Mouse (Mus musculus): ENCODE measurements around the gene Tnfrsf12a.
A peak's percentile ranks its signal among the peaks of the same experiment; 100 is the strongest.

The Tnfrsf12a gene

GRCm38 (mm10) chr17:23681086-23681485 lies 3.8 kb upstream of the Tnfrsf12a start:
- no peak for DNase-seq (ENCODE audit: extremely low spot score, low spot score)

- DNase-seq (ENCODE audit: extremely low spot score, low spot score) = no peak
Measured at GRCm38 (mm10) chr17:23680336-23680735, 3.1 kb upstream of the Tnfrsf12a start.

DNA sequence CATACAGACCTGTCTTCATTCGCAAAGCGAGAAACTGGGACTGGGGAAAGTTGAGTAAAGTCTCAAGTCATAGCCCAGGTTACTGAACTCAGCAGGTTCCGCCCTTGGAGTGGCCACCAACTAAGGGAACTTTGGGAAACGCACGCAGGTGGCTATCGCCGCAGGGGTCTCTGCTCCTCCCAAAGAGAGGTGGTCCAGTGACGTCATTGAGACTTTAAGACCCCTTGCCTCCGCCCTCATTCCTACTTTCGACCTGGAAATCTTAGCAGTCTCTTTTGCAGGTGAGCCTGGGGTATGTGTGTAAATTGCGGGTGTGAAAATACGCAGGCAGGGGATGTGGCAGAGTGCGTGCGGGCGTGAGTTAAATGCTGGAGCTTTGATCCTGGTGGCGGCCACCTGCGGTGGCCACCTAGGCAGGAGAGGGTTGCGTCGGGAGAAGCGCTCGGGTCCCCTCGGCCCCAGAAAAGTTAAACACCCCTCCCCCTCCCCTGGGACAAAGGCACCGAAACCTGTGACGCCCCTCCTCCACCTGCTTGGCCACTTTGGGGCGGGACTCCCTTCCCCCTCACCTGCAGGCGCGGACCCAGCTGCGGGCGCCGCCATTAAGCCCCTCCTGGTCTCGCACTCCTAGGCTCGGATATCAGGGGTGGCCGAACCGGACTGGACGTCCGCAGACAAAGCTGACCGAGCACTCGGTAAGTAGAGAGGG lies 2.0 kb upstream of the Tnfrsf12a start, which contains the start of gene Cldn6:
Gene Cldn6, plus strand, starts transcription at position 123 of the 709 bp plus-strand sequence.
- no peak for DNase-seq (ENCODE audit: extremely low spot score, low spot score)

- DNase-seq (ENCODE audit: extremely low spot score, low spot score) = no peak
Measured at GRCm38 (mm10) chr17:23676473-23677031, 716 bp downstream of the Tnfrsf12a start.

DNA sequence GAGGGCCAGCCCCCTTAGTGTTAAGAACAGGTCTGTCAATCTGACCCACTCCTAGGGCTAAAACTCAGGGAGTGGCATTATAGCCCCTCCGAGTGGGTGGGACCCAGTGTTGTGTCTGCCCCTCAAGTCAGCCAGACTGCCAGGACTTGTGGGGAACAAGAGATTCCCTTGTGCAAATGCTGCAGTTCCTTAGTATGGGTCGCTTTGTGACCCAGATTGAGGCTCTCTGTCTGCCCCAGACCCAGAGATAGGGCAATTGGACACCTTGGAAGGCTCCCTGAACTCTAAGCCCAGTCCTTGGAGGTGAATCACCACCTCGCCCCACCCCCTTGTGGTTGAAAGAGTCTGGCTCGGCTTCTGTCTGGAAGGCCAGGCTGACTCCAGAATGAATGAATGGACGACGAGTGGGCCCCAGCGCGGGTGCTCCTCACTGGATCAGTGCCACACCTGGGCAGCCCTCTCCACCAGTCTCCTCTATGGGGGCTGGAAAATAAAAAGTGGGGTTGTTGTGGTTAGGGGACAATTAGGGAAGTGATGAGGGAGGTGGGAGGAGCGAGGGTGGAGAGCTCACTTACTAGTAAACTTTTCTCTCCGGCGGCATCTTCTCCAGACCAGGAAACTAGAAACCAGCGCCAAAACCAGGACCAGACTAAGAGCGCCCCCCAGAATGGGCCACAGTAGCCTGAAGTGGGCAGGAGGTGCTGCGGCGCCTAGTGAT lies 1.5 kb downstream of the Tnfrsf12a start:
- DNase-seq (ENCODE audit: extremely low spot score, low spot score) = no peak

DNA sequence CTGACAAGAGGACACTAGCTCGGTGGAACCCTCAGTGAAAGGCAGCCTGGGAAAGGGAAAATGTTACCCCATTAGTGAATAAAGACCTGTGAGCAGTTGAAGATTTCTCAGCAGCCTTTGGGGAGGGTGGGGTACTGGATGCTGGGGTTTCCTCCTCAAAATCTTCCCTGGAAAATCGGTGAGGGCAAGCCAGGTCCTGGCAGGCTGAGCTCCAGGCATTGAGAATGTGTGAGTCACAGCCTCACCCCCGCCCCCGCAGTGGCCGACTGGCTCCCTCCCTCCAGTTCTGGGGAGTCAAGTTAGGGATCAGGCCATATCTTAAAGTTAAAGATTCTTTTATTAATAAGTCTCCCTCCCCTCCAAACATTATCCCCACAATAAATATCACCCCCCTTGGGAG lies 2.1 kb downstream of the Tnfrsf12a start:
- no peak for DNase-seq (ENCODE audit: extremely low spot score, low spot score)

DNA sequence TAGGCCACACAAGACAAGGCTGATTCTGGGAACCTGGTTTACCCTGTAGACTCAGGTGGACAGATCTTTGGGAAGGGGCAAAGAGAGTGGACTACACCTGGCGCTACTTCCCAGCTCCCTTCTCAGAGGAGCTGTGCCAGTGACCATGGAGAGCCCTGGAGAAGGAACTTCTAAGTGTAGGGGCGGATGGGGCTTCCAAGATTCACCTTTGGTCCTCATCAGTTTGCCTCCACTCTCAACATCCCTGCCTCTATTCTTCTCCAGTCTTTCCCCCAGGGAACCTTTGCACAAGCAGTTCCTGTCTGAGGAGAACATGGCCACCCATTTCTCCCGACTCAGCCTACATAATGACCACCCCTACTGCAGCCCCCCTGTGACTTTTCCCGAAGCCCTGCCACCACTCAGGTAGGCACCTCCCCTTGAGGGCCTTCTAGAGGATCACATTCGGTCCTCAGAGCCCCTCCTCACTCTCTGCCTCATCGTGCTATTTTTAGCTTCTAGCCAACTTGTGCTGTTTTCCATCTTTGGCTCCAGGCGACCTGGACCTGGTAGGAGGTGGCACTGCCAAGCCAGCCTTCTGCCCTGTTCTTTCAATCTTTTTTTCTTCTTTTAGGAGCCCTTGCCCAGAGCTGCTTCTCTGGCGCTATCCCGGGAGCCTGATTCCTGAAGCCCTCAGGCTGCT lies 2.9 kb downstream of the Tnfrsf12a start:
- no peak for DNase-seq (ENCODE audit: extremely low spot score, low spot score)

- peak; percentile 92 for DNase-seq (ENCODE audit: extremely low spot score, low spot score)
Measured at GRCm38 (mm10) chr17:23673424-23674073, 3.7 kb downstream of the Tnfrsf12a start, which contains the start of the genes Hcfc1r1 and Thoc6. TSS of gene Hcfc1r1 (plus strand) at chr17:23673596. TSS of gene Thoc6 (minus strand) at chr17:23673882.

- no peak for DNase-seq (ENCODE audit: extremely low spot score, low spot score)
Measured at GRCm38 (mm10) chr17:23672761-23673160, 4.5 kb downstream of the Tnfrsf12a start.

DNA sequence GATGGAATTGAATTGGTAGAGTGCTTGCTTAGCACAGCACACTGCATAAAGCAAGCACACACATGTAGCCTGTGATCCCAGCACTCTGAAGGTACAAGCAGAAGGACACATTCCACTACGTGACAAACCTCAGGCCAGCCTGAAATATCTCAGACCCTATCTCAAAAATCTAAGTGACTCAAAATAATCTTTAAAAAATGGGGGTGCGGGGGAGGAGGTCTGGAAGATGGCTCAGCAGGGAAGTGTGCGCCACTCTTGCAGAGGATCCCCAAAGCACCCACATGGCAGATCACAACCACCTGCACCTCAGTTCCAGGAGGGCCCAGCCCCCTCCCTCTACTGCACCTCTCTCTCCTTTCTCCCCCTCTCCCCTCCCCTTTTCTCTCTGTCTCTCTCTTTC lies 5.7 kb downstream of the Tnfrsf12a start:
- no peak for DNase-seq (ENCODE audit: extremely low spot score, low spot score)

DNA sequence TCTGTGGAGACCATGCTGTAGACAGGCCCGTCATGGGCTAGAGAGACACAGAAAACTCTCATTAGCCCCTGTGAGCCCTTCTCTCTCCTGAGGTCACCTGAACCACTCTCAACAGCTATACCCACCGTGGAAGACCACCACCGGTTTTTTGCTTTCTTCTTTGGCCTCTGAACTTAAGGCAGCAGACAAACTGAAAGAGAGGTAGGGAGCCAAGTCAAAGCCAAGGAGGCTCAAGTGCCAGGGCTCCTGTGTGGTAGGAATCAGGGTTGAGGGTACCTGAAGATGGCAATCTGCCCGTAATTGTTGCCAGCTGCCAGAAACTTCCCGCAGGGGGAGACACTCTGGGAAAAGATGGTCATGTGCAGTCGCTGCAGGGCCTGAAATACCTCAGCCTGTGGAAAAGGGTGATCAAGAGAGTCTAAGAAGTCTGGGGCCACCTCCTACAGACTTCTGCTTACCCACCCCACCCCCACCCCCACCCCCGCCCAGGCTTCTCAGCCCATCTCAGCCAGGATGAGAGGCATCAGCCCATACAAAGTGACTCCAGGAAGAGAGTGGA lies 6.7 kb downstream of the Tnfrsf12a start:
- DNase-seq (ENCODE audit: extremely low spot score, low spot score) = no peak

- DNase-seq (ENCODE audit: extremely low spot score, low spot score) = no peak
Measured at GRCm38 (mm10) chr17:23665511-23665910, 11.8 kb downstream of the Tnfrsf12a start.

- DNase-seq (ENCODE audit: extremely low spot score, low spot score) = no peak
Measured at GRCm38 (mm10) chr17:23664556-23665021, 12.7 kb downstream of the Tnfrsf12a start.

- DNase-seq (ENCODE audit: extremely low spot score, low spot score) = no peak
Measured at GRCm38 (mm10) chr17:23661526-23661925, 15.7 kb downstream of the Tnfrsf12a start.

GRCm38 (mm10) chr17:23660876-23661200 lies 16.4 kb downstream of the Tnfrsf12a start:
- no peak for DNase-seq (ENCODE audit: extremely low spot score, low spot score)

DNA sequence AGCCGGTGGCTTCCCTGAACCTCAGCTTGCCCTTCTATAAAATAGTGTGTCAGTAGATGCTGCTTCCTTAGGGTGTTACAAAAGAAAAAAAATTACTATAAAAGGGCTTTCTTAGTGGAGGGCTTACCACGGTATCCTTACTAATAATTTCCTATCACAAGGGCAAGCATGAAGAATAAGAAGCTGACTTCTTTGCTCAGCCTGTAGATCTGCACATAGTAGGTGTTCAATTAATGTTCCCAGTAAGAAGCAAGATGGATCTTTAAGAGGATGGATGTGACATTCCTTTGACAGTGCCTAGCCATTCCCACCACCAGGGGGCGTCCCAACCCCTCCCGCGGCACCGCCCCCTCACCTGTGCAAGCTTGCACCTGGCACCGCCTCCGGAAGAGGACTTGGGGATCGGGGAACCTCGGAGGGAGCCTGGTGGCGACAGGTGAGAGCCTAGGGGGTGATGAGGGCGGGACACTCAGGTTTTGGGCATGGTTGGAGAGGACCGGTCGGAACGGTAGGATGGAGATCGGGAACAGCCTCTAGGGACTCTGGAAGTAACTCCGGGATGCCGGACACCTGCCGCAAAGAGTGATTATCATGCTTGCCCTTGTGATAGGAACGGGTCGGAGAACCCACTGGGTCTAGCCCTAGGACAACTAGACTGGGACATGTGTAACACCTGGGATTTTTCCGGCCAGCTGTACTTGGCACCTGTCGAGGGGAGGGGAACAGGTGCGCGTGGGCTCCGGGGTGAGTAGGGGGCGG lies 17.0 kb downstream of the Tnfrsf12a start, which contains the start of gene Bicdl2:
Gene Bicdl2, plus strand, starts transcription at position 390 of the 759 bp plus-strand sequence.
- no peak for DNase-seq (ENCODE audit: extremely low spot score, low spot score)

- no peak for DNase-seq (ENCODE audit: extremely low spot score, low spot score)
Measured at GRCm38 (mm10) chr17:23658450-23658849, 18.8 kb downstream of the Tnfrsf12a start.

GRCm38 (mm10) chr17:23654410-23654809 lies 22.9 kb downstream of the Tnfrsf12a start:
- DNase-seq (ENCODE audit: extremely low spot score, low spot score) = no peak

DNA sequence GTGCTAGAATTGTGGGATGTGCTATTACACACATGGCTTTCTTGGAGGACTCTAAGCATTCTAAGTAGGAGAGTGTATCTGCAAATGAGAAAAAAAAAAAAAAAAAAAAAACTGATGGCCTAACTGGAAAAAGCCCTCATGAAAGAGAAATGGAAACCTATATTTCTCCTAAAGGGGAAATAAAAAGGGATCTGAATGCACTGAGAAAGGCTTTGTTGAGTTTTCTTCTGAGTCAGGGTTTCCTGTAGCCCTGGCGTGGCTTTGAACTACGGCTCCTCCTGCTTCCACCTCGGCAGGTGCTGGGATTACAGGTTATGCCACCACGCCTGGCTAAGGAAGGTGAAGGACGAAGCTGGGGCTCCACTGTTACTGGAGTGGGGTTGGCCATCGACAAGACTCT lies 23.3 kb downstream of the Tnfrsf12a start:
- no peak for DNase-seq (ENCODE audit: extremely low spot score, low spot score)

- no peak for DNase-seq (ENCODE audit: extremely low spot score, low spot score)
Measured at GRCm38 (mm10) chr17:23653324-23653723, 23.9 kb downstream of the Tnfrsf12a start.
